Mouse (Mus musculus): ENCODE data around the gene Cdk5r2. TPM values are rescaled to one million over a fixed set of nuclear protein-coding genes. Genes with fewer than 3 reads are reported as not detected.
"Not testable (repeated sequence)": the region's sequence is repeated elsewhere in the genome, so short reads cannot be mapped to it uniquely, and the experiment has no call there.

Cdk5r2 gene
- polyA plus RNA-seq, 1 experiment from 2014 or later = not detected

- 16% methylated on average over 14 of the region's 14 CpGs for WGBS
- Histone ChIP-seq H3K9me3 (no peaks in the 10 kb centered on the region), H3K27ac (replicated peaks) (peak overlapping the region; percentile 86), H3K4me3 (peak overlapping the region; percentile 83), H3K4me2 (peak overlapping the region; percentile 74), H3K36me3 (no peaks in the 10 kb centered on the region), H3K27me3 (replicated peaks) (peaks cover 3% of the 10 kb centered on the region), H3K4me1 (peaks cover 19% of the 10 kb centered on the region), H3K9ac (peak overlapping the region; percentile 92)
- ATAC-seq (ENCODE audit: extremely low read depth, insufficient number of reproducible peaks, low FRiP score, low TSS enrichment) = no peak
These were observed 37.5 kb upstream of the Cdk5r2 start for GRCm38 (mm10) chr1:74817219-74817618.

GRCm38 (mm10) chr1:74818509-74818908 is 36.2 kb upstream of the Cdk5r2 start:
- 97% methylated on average over 1 of the region's 1 CpGs for WGBS
- Histone ChIP-seq H3K4me1 (peaks cover 19% of the 10 kb centered on the region), H3K4me2 (no peak overlapping the region), H3K27ac (replicated peaks) (no peak overlapping the region), H3K4me3 (no peak overlapping the region), H3K27me3 (replicated peaks) (no peaks in the 10 kb centered on the region), H3K9ac (no peak overlapping the region), H3K36me3 (no peaks in the 10 kb centered on the region), H3K9me3 (no peaks in the 10 kb centered on the region)
- ATAC-seq (ENCODE audit: extremely low read depth, insufficient number of reproducible peaks, low FRiP score, low TSS enrichment) = no peak

GRCm38 (mm10) chr1:74823598-74823997 is 31.1 kb upstream of the Cdk5r2 start:
- H3K4me3 ChIP-seq; H3K9me3 ChIP-seq; H3K27me3 ChIP-seq (replicated peaks); H3K27ac ChIP-seq (replicated peaks); H3K4me1 ChIP-seq; H3K4me2 ChIP-seq; H3K36me3 ChIP-seq; ATAC-seq (ENCODE audit: extremely low read depth, insufficient number of reproducible peaks, low FRiP score, low TSS enrichment); H3K9ac ChIP-seq: not testable (repeated sequence)
- 90% methylated on average over 4 of the region's 4 CpGs for WGBS

GRCm38 (mm10) chr1:74824518-74825302 is 30.0 kb upstream of the Cdk5r2 start:
- H3K9ac ChIP-seq = no peak overlapping the region
- H3K27me3 ChIP-seq (replicated peaks) = 0 out of 2 replicates have a peak, but pooled peaks cover 4% of the 10 kb centered on the region
- H3K4me3 ChIP-seq = no peak overlapping the region
- H3K4me2 ChIP-seq = peak overlapping the region; percentile 16; the same call in 1 of the 2 replicates
- H3K36me3 ChIP-seq = no peaks in the 10 kb centered on the region
- no peak overlapping the region for H3K27ac ChIP-seq (replicated peaks)
- no peaks in the 10 kb centered on the region for H3K9me3 ChIP-seq
- ATAC-seq (ENCODE audit: extremely low read depth, insufficient number of reproducible peaks, low FRiP score, low TSS enrichment) = no peak
- WGBS = 26% methylated on average over 14 of the region's 14 CpGs
- no peaks in the 10 kb centered on the region for H3K4me1 ChIP-seq

- Histone ChIP-seq H3K27ac (replicated peaks) (no peak overlapping the region), H3K4me3 (no peak overlapping the region), H3K36me3 (no peaks in the 10 kb centered on the region), H3K9ac (no peak overlapping the region), H3K27me3 (replicated peaks) (peaks cover 24% of the 10 kb centered on the region; the same call in 1 of the 2 replicates), H3K4me2 (no peak overlapping the region), H3K9me3 (no peaks in the 10 kb centered on the region), H3K4me1 (no peaks in the 10 kb centered on the region)
- ATAC-seq (ENCODE audit: extremely low read depth, insufficient number of reproducible peaks, low FRiP score, low TSS enrichment) = no peak
- 63% methylated on average over 9 of the region's 9 CpGs for WGBS
These were observed 24.7 kb upstream of the Cdk5r2 start for GRCm38 (mm10) chr1:74830061-74830460.

GRCm38 (mm10) chr1:74833255-74833654 is 21.5 kb upstream of the Cdk5r2 start:
- Histone ChIP-seq H3K27me3 (replicated peaks) (peaks cover 32% of the 10 kb centered on the region), H3K9ac (no peak overlapping the region), H3K36me3 (no peaks in the 10 kb centered on the region), H3K4me1 (no peaks in the 10 kb centered on the region), H3K4me3 (no peak overlapping the region), H3K27ac (replicated peaks) (no peak overlapping the region), H3K4me2 (no peak overlapping the region), H3K9me3 (no peaks in the 10 kb centered on the region)
- ATAC-seq (ENCODE audit: extremely low read depth, insufficient number of reproducible peaks, low FRiP score, low TSS enrichment) = no peak
- 71% methylated on average over 3 of the region's 3 CpGs for WGBS

- ATAC-seq (ENCODE audit: extremely low read depth, insufficient number of reproducible peaks, low FRiP score, low TSS enrichment) = no peak
- peaks cover 60% of the 10 kb centered on the region for H3K27me3 ChIP-seq (replicated peaks)
- no peaks in the 10 kb centered on the region for H3K9me3 ChIP-seq
- no peaks in the 10 kb centered on the region for H3K36me3 ChIP-seq
- WGBS = 52% methylated on average over 5 of the region's 5 CpGs
- H3K27ac ChIP-seq (replicated peaks) = no peak overlapping the region
- no peak overlapping the region for H3K9ac ChIP-seq
- H3K4me1 ChIP-seq = no peaks in the 10 kb centered on the region
- H3K4me3 ChIP-seq = no peak overlapping the region
- H3K4me2 ChIP-seq = no peak overlapping the region
These were observed 11.6 kb upstream of the Cdk5r2 start for GRCm38 (mm10) chr1:74843090-74843489.

GRCm38 (mm10) chr1:74846341-74846740 is 8.4 kb upstream of the Cdk5r2 start:
- Histone ChIP-seq H3K9me3 (no peaks in the 10 kb centered on the region), H3K4me2 (no peak overlapping the region), H3K9ac (no peak overlapping the region), H3K4me3 (no peak overlapping the region), H3K4me1 (no peaks in the 10 kb centered on the region), H3K27ac (replicated peaks) (no peak overlapping the region), H3K27me3 (replicated peaks) (peaks cover 75% of the 10 kb centered on the region), H3K36me3 (no peaks in the 10 kb centered on the region)
- WGBS = 23% methylated on average over 9 of the region's 9 CpGs
- no peak for ATAC-seq (ENCODE audit: extremely low read depth, insufficient number of reproducible peaks, low FRiP score, low TSS enrichment)

- WGBS = 60% methylated on average over 5 of the region's 5 CpGs
- H3K27me3 ChIP-seq (replicated peaks) = peaks cover 85% of the 10 kb centered on the region
- no peak for ATAC-seq (ENCODE audit: extremely low read depth, insufficient number of reproducible peaks, low FRiP score, low TSS enrichment)
These were observed 5.8 kb upstream of the Cdk5r2 start for GRCm38 (mm10) chr1:74848946-74849345.

GRCm38 (mm10) chr1:74850251-74850650 is 4.5 kb upstream of the Cdk5r2 start:
- Histone ChIP-seq H3K4me3 (no peak overlapping the region), H3K27ac (replicated peaks) (no peak overlapping the region), H3K27me3 (replicated peaks) (peaks cover 92% of the 10 kb centered on the region), H3K36me3 (no peaks in the 10 kb centered on the region), H3K4me1 (peaks cover 10% of the 10 kb centered on the region), H3K4me2 (no peak overlapping the region), H3K9ac (no peak overlapping the region), H3K9me3 (no peaks in the 10 kb centered on the region)
- no peak for ATAC-seq (ENCODE audit: extremely low read depth, insufficient number of reproducible peaks, low FRiP score, low TSS enrichment)
- 12% methylated on average over 6 of the region's 6 CpGs for WGBS

More at GRCm38 (mm10) chr1:74848946-74849345, 5.8 kb upstream of the Cdk5r2 start:
- no peaks in the 10 kb centered on the region for H3K9me3 ChIP-seq
- H3K9ac ChIP-seq = no peak overlapping the region
- no peaks in the 10 kb centered on the region for H3K4me1 ChIP-seq
- no peak overlapping the region for H3K4me2 ChIP-seq
- no peak overlapping the region for H3K4me3 ChIP-seq
- H3K27ac ChIP-seq (replicated peaks) = no peak overlapping the region
- no peaks in the 10 kb centered on the region for H3K36me3 ChIP-seq

- no peaks in the 10 kb centered on the region for H3K36me3 ChIP-seq
- H3K4me3 ChIP-seq = no peak overlapping the region
- no peak overlapping the region for H3K27ac ChIP-seq (replicated peaks)
- H3K9ac ChIP-seq = no peak overlapping the region
- H3K27me3 ChIP-seq (replicated peaks) = peaks cover 96% of the 10 kb centered on the region
- H3K9me3 ChIP-seq = no peaks in the 10 kb centered on the region
- WGBS = 7% methylated on average over 6 of the region's 6 CpGs
- H3K4me2 ChIP-seq = no peak overlapping the region
- no peak for ATAC-seq (ENCODE audit: extremely low read depth, insufficient number of reproducible peaks, low FRiP score, low TSS enrichment)
- H3K4me1 ChIP-seq = peaks cover 20% of the 10 kb centered on the region
These were observed 3.5 kb upstream of the Cdk5r2 start for GRCm38 (mm10) chr1:74851001-74851775.

All from heart, embryonic 13.5 days (tissue).